Mouse (Mus musculus) E14TG2a.4 (cell line): Measurements from ENCODE around the gene Neurog1.
A peak's percentile ranks its signal among the peaks of the same experiment; 100 is the strongest.

Experiments used
- H3K27me3 ChIP-seq: 2 replicates; pipeline ENCODE4 v1.6.1; 2014; ENCODE audit warnings: low read length, control low read depth; ENCODE audit not compliant: insufficient read depth
- H3K36me3 ChIP-seq: 2 replicates; pipeline ENCODE4 v1.6.1; 2014; ENCODE audit warnings: low read length, control low read depth; ENCODE audit not compliant: insufficient read depth
- H3K4me1 ChIP-seq: replicated peaks from 2 replicates; pipeline ENCODE4 v1.6.1; 2014; ENCODE audit warnings: low read depth, low read length, control low read depth
- H3K4me3 ChIP-seq: replicated peaks from 2 replicates; pipeline ENCODE4 v1.5.1; 2014; ENCODE audit warnings: mild to moderate bottlenecking, low read length
- H3K9me3 ChIP-seq: 2 replicates; pipeline ENCODE4 v1.6.1; 2014; ENCODE audit warnings: low read length, control low read depth
- CTCF ChIP-seq: conservative IDR thresholded peaks from 2 replicates; pipeline ENCODE4 v1.5.1; 2014; ENCODE audit warnings: low read length
- NANOG ChIP-seq: IDR thresholded peaks from 2 replicates; pipeline ENCODE4 v1.6.1; 2014; ENCODE audit warnings: borderline replicate concordance, low read length, mixed read lengths
- POU5F1 ChIP-seq: IDR thresholded peaks from 2 replicates; pipeline ENCODE4 v1.6.1; 2014; ENCODE audit warnings: low read length, borderline replicate concordance

The Neurog1 gene

DNA sequence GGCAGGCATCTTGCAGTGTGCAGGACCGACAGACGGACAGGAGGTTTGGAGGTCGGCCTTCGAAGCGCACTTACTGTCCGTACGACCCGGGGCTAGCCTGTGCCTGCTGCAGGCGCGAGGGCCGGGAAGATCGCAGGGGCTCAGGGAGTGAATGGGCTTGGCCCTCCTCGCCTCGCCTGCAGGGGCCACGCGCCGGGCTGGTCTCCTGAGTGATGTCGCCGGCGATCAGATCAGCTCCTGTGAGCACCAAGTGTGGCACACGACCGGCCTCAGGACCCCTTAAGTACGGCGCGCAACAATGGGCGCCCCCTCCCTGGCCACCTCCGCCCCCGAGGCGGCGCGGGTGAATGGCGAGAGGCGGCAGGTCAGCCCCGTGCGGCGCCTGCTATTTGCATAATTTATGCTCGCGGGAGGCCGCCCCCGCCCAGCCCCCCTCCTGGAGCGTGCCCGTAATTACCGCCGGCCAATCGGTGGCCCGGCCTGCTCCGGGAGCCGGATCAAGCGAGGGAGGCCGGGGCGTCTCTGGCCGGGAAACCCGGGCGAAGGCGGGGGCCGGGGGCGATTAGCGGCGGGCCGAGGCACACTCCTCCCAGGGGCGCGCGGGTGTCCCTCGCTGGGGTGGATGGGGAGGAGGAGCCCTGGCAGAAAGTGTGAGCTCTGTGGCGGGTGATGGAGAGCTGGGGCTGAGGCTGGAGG, at the start of gene Neurog1:
Gene Neurog1, minus strand, starts transcription at position 240 of the 696 bp plus-strand sequence.
- no peaks in the 10 kb centered on the region for H3K36me3 ChIP-seq
- peaks cover 41% of the 10 kb centered on the region for H3K4me1 ChIP-seq
- TF ChIP-seq POU5F1 (0 out of 2 replicates have a peak, but pooled peaks have one; percentile 46), NANOG (no peak)
- peak within 1 kb of the TSS; percentile 69 for H3K4me3 ChIP-seq
- H3K9me3 ChIP-seq: 0 out of 2 replicates have a peak, but pooled peaks cover 3% of the 10 kb centered on the region
- peaks cover 99% of the 10 kb centered on the region for H3K27me3 ChIP-seq

- peaks cover 9% of the 10 kb centered on the region for H3K9me3 ChIP-seq
- no peak for TF ChIP-seq NANOG
- TF ChIP-seq POU5F1: no peak
- no peak; the same call in 1 of the 2 replicates for TF ChIP-seq CTCF
- H3K36me3 ChIP-seq: no peaks in the 10 kb centered on the region
- H3K4me1 ChIP-seq: peaks cover 19% of the 10 kb centered on the region
- H3K27me3 ChIP-seq: peaks cover 69% of the 10 kb centered on the region
- H3K4me3 ChIP-seq: no peak overlapping the region
These were observed 47.4 kb upstream of the Neurog1 start for GRCm38 (mm10) chr13:56299336-56299735.

DNA sequence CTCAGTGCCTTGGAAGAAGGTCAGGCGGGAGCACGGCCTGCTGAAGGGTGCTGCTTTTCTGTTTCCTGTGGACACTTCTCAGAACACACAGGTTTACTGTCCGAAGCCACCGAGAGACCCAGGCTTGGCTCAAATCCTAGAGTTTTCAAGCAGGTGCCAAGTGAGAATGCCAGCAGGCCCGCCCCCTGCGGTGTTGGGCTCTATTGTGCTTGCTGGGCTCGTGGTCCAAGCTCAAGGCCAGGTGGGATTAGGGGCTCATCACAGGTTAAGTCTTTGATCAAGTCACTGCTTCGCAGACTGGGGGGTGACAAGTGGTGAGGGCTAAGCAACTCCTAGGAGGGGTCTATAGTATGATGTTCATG, 44.7 kb upstream of the Neurog1 start:
- H3K4me1 ChIP-seq: peaks cover 25% of the 10 kb centered on the region
- H3K27me3 ChIP-seq: peaks cover 90% of the 10 kb centered on the region
- TF ChIP-seq POU5F1 (no peak), NANOG (no peak), CTCF (no peak)
- H3K36me3 ChIP-seq: no peaks in the 10 kb centered on the region
- peaks cover 9% of the 10 kb centered on the region for H3K9me3 ChIP-seq
- peak overlapping the region; percentile 83 for H3K4me3 ChIP-seq

GRCm38 (mm10) chr13:56295943-56296658, 44.1 kb upstream of the Neurog1 start, which contains the start of gene Cxcl14:
Cxcl14 (minus strand) TSS chr13:56296551.
- peaks cover 27% of the 10 kb centered on the region for H3K4me1 ChIP-seq
- H3K27me3 ChIP-seq: peaks cover 95% of the 10 kb centered on the region
- TF ChIP-seq CTCF (no peak), NANOG (no peak), POU5F1 (no peak)
- H3K9me3 ChIP-seq: peaks cover 9% of the 10 kb centered on the region
- peak within 1 kb of the TSS; percentile 83 for H3K4me3 ChIP-seq
- H3K36me3 ChIP-seq: no peaks in the 10 kb centered on the region

DNA sequence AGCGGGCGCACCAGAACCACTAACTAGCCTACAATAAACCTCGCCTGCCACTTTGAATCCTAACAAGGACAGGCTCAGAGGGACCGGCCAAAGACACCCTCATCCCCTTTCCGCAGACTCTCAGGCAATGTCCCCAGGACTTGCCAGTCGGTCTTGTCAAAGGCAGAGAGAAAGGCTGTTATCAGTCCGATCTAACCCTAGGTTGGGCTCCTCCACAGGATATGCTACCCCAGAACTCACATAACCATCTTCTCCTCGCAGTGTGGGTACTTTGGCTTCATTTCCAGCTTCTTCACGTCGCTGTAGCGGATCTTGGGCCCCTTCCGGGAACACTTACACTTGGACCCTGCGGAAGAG, 43.6 kb upstream of the Neurog1 start:
- TF ChIP-seq NANOG: no peak
- TF ChIP-seq POU5F1: no peak
- TF ChIP-seq CTCF: no peak
- Histone ChIP-seq H3K4me1 (peaks cover 29% of the 10 kb centered on the region), H3K36me3 (no peaks in the 10 kb centered on the region), H3K9me3 (peaks cover 9% of the 10 kb centered on the region), H3K27me3 (peaks cover 92% of the 10 kb centered on the region), H3K4me3 (peak overlapping the region; percentile 83)

DNA sequence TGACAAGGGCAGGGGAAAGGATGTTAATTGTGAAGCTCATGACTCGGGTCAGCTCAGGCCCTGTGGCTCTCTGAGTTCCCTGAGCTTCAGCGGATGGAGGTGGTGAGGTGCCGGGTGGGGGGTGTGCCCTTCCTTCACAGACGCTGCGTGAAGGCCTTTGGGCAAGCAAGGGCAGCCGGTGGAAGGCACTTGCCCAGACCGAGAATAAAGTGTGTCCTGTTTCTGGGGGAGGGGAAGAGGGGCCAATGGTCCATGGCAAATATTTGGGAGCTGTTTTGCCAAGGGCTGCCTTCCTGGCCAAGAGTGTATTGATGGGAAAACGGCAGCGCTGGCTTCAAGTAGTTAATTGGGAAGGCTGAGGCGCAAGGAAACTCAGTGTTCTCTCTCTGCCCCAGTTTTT, 42.9 kb upstream of the Neurog1 start:
- Histone ChIP-seq H3K4me3 (no peak overlapping the region), H3K36me3 (no peaks in the 10 kb centered on the region), H3K4me1 (peaks cover 29% of the 10 kb centered on the region), H3K27me3 (peaks cover 88% of the 10 kb centered on the region), H3K9me3 (peaks cover 9% of the 10 kb centered on the region)
- TF ChIP-seq CTCF (no peak), POU5F1 (no peak), NANOG (no peak)

GRCm38 (mm10) chr13:56289998-56290397, 38.0 kb upstream of the Neurog1 start:
- Histone ChIP-seq H3K9me3 (no peaks in the 10 kb centered on the region), H3K4me1 (peaks cover 31% of the 10 kb centered on the region), H3K27me3 (peaks cover 62% of the 10 kb centered on the region), H3K36me3 (no peaks in the 10 kb centered on the region), H3K4me3 (no peak overlapping the region)
- peak; percentile 94 for TF ChIP-seq CTCF
- TF ChIP-seq NANOG: no peak
- TF ChIP-seq POU5F1: peak; percentile 53; the same call in 1 of the 2 replicates

DNA sequence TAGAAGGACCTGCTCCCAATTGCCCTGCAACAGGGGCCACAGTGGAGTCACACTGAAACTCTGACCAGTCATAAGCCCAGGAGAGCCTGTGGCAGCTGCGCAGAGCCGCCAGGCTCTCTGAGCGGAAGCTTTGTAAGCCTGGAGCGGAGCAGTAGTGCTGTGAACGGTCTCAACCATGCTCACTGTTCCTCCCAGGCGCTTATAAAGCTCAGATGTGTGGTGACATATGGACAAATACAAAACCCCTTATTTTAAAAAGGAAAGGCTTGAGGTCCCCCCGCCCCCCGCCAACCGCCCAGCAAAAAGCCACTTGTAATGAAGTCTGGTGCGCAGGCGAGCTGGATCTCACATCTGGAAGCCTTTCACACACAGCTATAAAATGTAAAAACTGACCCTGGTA, 37.3 kb upstream of the Neurog1 start:
- peaks cover 58% of the 10 kb centered on the region for H3K27me3 ChIP-seq
- peaks cover 24% of the 10 kb centered on the region for H3K4me1 ChIP-seq
- H3K9me3 ChIP-seq: no peaks in the 10 kb centered on the region
- peak overlapping the region; percentile 35; the same call in 1 of the 2 replicates for H3K4me3 ChIP-seq
- no peaks in the 10 kb centered on the region for H3K36me3 ChIP-seq
- TF ChIP-seq POU5F1: no peak
- no peak for TF ChIP-seq NANOG
- TF ChIP-seq CTCF: no peak
